Mouse (Mus musculus): ENCODE results near the gene Gm10961.

Gene Gm10961

DNA sequence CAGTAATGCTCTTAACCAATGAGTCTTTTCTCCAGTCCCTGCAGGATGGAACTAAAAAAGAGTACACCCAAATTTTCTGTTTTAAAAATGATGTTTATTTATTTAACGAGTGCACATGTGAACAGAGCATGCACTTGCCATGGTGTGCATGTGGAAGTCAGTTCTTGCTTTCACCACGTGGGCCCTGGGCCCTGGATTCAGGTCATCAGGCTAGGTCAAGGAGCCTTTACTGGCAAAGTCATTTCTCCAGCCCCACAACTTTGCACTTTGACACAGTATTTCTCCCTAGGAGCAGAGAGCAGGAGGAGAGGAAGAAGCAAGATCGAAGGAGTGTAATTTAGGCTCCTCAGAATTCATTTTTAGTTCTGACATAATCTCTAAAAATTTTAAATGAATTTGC, 23.7 kb downstream of the Gm10961 start:
- in situ Hi-C loops (cut with MboI; ENCODE audit: unreplicated experiment in 2 of 2) = loop anchor here in 1 of 2 experiments (5.0 kb wide), 1 partner anchor 207 kb away; no protein-coding TSS in a partner anchor

DNA sequence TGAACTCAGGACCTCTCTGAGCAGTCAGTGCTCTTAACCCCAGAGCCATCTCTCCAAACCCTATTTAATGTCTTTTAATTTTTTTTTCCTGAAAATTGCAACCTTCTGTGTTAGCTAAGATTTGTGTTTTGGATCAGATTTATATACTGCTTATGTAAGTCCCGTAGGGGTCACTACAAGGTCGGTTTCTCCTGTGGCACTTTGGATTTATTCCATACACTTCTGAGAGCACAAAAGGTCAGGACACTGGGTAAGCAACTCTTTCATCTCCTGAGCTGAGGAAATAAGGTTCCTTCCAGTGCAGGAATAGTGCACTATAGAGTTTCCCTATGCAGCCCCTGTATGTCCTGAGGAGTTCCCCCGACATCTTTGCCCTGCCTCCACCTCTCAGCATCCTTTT, 24.4 kb downstream of the Gm10961 start:
- in situ Hi-C loops (cut with MboI; ENCODE audit: unreplicated experiment in 2 of 2) = loop anchor here in 1 of 2 experiments (5.0 kb wide), 1 partner anchor 207 kb away; no protein-coding TSS in a partner anchor

DNA sequence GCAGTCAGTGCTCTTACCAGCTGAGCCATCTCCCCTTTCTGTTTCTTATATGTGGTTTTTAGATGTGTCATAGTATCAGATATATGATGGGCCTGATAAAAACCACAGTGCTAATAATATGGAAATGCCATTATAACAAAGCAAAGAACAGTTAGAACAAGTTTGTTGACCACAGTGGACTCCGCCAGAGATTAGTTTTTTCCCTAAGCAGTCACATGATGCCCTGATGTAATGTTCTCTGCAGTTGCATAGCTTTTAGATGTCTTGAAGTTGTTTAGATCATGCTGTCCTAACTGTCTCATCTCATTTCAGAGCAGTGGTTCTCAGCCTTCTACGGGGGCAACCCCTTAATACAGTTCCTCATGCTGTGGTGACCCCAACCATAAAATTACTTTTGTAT, 25.0 kb downstream of the Gm10961 start:
- in situ Hi-C loops (cut with MboI; ENCODE audit: unreplicated experiment in 2 of 2) = loop anchor here in 1 of 2 experiments (5.0 kb wide), 1 partner anchor 206 kb away; no protein-coding TSS in a partner anchor

DNA sequence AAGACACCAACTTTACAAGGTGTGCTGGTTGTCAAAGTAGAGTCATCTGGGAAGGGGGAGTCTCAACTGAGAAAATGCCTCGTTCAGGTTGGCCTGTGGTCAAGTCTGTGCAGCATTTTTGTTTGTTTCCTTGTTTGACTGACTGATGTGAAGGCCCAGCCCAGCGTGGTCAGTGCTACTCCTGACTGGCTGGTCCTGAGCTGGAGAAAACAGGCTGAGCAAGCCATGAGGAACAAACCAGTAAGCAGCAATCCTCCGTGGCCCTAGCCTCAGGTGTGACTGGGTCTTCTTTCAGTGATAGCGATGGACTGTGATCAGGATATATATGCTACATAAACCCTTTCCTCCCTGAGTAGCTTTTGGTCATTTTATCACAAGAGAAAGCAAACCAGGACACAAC, 25.8 kb downstream of the Gm10961 start:
- in situ Hi-C loops (cut with MboI; ENCODE audit: unreplicated experiment in 2 of 2) = loop anchor here in 1 of 2 experiments (5.0 kb wide), 1 partner anchor 205 kb away; no protein-coding TSS in a partner anchor

DNA sequence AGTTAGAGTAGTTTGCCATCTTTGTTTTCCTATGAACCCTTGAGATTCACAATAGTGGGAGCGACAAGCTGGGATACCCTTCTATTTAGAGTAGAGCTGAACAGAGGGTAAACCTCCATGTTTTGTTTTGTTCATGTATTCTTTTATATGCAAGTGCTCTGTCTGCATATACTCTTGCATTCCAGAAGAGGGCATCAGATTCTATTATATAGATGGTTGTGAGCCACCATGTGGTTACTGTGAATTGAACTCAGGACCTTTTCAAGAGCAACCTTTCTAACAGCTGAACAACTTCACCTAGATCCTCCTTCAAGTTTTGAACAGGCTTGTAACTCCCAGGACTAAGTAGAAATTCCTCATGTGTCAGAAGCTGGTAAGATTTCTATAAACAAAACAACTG, 27.9 kb downstream of the Gm10961 start:
- in situ Hi-C loops (cut with MboI; ENCODE audit: unreplicated experiment in 2 of 2) = loop anchor here in 1 of 2 experiments (5.0 kb wide), 1 partner anchor 203 kb away; no protein-coding TSS in a partner anchor

DNA sequence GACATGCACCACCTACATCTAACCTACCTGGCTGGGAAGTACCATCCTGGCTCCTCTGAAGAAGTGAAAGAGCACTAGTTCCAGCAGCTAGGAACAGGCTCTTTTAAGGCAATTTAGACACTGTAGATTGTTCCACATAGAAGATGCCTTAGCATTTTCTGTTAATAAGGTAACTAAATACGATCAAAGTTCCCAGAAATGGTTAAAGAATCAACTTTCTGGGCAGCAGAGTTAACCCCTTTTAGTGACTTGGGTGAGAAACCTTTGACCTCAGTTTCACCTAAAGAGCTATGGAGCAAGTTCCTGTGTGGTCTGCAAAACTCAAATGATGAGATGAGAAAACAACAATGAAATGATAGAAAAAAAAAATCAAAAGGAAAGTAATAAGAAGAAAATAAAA, 33.5 kb downstream of the Gm10961 start:
- in situ Hi-C loops (cut with MboI; ENCODE audit: unreplicated experiment in 2 of 2) = no loop called here

DNA sequence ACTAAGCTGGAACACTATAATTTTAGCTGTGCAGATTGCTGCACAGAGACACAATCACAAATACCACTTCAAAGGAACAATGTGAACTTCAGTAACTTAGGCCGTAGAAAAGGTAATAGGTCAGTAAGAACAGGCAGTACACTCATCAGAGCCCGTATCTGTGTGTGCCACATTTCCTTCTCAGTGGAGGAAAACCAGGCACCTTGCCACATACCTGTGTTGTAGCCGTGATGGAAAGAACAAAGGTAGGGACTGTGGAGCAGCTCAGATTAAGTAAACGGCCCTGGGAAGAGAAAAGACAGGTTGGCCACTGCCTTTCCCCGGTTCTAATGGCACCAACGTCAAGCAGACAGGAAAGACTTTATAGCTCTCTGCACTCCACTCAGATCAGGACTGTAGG, 36.3 kb downstream of the Gm10961 start:
- in situ Hi-C loops (cut with MboI; ENCODE audit: unreplicated experiment in 2 of 2) = no loop called here

DNA sequence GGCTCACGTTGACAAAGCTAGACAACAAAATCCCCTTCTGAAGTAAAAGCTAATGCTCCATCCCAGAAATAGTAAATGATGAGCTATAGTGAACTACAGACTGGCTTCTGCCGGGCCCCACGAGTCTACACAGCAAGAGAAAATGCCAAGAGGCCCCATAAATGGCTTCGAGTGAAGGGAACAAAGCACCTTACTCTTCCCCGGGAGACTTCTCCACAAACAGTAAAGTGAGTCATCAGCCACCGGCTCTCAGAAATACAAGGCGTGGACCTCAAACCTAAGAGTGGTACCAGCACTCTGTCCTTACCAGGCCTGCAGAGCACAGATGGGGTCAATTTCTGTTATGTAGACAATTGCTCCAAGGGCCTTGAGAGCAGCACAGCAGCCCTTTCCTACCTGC, 37.7 kb downstream of the Gm10961 start:
- in situ Hi-C loops (cut with MboI; ENCODE audit: unreplicated experiment in 2 of 2) = no loop called here

DNA sequence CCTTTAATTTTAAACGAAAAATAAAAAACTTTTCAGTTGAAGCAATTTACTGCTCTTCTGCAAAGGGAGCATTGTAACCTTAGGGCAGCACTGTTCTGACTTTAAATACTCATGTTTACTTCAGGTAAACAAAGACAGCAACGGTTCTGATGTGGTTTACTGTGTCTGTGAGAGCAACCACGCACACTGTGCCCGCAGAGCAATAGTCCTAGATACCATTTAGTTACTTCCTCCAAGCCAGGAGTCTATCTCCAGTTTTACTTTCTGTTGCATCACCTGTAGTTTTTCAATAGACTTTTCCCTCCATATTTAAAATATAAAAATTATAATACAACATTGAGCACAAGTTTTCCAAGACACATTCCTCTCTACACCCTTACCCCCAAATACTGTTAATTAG, 39.4 kb downstream of the Gm10961 start:
- in situ Hi-C loops (cut with MboI; ENCODE audit: unreplicated experiment in 2 of 2) = no loop called here

DNA sequence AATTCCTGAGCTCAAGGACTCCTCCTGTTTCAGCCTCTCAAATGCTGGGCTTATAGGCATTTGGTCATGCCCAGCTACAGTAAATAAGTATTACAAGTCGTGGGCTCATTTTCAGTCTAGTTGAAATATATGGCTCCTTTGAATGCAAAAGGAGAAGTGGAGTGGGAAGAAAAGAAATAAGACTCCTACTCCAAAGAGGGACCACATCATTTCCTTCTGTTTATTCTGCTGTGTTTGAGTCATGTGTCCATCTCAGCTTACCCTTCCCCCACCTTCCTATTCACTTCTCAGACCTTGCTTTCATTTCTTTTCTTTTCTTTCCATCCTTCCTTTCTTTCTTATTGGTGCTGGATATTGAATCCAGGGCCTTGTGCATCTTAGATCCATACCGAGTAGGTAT, 40.4 kb downstream of the Gm10961 start:
- in situ Hi-C loops (cut with MboI; ENCODE audit: unreplicated experiment in 2 of 2) = no loop called here

DNA sequence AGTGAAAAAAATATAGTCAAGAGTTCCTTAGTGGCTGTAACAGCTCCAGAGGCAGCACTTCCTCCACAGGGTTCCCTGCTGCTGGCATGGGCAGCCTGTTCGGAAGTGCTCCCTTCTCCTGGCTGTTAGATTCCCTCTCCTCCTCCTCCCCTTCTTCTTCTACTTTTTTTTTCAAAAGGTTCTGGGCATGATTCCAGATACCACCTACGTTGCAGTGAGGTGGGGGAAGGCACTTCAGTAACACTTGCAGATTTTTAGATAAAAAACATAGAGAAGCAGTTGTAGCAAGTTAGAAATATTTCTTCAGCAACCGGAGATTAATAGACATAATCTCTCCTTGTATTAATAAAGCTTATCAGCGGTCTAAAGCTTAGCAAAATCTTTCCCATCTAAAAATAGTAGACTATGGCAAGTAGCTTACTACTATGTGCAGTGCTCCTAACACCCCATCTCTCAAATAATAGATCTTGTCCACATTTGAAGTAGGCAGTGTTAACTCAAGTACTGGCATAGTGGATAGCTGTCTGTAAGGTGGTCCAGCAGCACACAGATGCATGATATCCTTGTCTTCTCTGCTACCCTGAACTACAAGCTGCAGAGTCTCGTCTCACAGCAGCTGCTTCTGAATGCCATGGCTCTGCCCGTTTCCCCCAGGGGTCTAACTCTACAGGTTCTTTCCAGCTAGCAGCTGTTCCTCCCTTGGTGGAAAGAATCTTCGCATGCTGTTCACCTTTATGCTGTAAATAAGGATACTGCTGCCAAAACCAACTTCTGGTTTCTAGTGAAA, 49.9 kb downstream of the Gm10961 start:
- in situ Hi-C loops (cut with MboI; ENCODE audit: unreplicated experiment in 2 of 2) = loop anchor here in 1 of 2 experiments (5.0 to 25.0 kb wide), 2 partner anchors 54 to 456 kb away; partner anchors contain the start of gene Gnai3

All from v-Abl transformed pro-B cells (cell line).